Mouse (Mus musculus) hindbrain, embryonic 15.5 days (tissue): Measurements from ENCODE around the gene Galp. TPM values are rescaled to one million over a fixed set of nuclear protein-coding genes. Genes with fewer than 3 reads are reported as not detected.

Experiments used
- ATAC-seq: fragments of 200-750 bp; cut with Nextera tagmentation; 2 replicates; pipeline ENCODE4 v1.8.0; 2017; ENCODE audit warnings: low read depth, moderate number of reproducible peaks, moderate TSS enrichment; ENCODE audit not compliant: low FRiP score
- H3K27ac ChIP-seq: fragments of 300-500 bp; sonication (generic); replicated peaks from 2 replicates; pipeline ENCODE4 v1.5.1; 2015; ENCODE audit warnings: mild to moderate bottlenecking, inconsistent platforms
- H3K27me3 ChIP-seq: fragments of 300-500 bp; sonication (generic); 2 replicates; pipeline ENCODE4 v1.6.1; 2015; ENCODE audit warnings: control low read depth, inconsistent platforms
- H3K36me3 ChIP-seq: fragments of 300-500 bp; sonication (generic); 2 replicates; pipeline ENCODE4 v1.6.1; 2015; ENCODE audit warnings: control low read depth, inconsistent platforms
- H3K4me1 ChIP-seq: fragments of 300-500 bp; sonication (generic); replicated peaks from 2 replicates; pipeline ENCODE4 v1.6.1; 2015; ENCODE audit warnings: control low read depth, inconsistent platforms
- H3K4me2 ChIP-seq: fragments of 300-500 bp; sonication (generic); 2 replicates; pipeline ENCODE4 v1.6.1; 2015; ENCODE audit warnings: moderate library complexity, mild to moderate bottlenecking, inconsistent platforms
- H3K4me3 ChIP-seq: fragments of 300-500 bp; sonication (generic); 2 replicates; pipeline ENCODE4 v1.5.1; 2015; ENCODE audit warnings: mild to moderate bottlenecking, inconsistent platforms
- H3K9ac ChIP-seq: fragments of 300-500 bp; sonication (generic); 2 replicates; pipeline ENCODE4 v1.6.1; 2015; ENCODE audit warnings: inconsistent platforms
- H3K9me3 ChIP-seq: fragments of 300-500 bp; sonication (generic); 2 replicates; pipeline ENCODE4 v1.6.1; 2016; ENCODE audit warnings: control low read depth, inconsistent platforms
- WGBS: fragments of 180-500 bp; shearing (Covaris S2); methylation state at CpG from one replicate; pipeline ENCODE4 v1.1.7; 2015; 5-methylcytosine and 5-hydroxymethylcytosine counted together
- polyA plus RNA-seq: library from polyadenylated mRNA; unstranded; fragments of >200 nt; fragmentation: Nextera tagmentation; extraction: Ambion mirVana; gene quantifications from 2 replicates; pipeline ENCODE4 v1.2.1, GENCODE M21; 2015

The Galp gene
- polyA plus RNA-seq, 1 experiment from 2014 or later = not detected

DNA sequence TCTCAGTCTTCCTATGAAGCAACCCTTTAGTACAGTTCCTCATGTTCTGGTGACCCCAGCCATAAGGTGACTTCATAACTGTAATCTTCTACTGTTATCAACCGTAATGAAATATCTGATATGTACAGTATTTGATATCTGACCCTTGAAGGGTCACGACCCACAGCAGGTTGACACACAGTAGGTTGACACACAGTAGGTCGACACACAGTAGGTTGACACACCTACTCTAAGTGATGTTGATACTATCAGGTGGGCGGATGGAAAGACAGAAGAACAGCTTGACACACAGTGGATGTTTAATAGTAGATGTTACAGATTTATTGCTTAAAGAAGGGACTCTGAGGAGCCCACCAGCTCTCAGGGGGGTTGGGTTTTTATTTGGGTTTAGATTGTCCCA lies 66.1 kb downstream of the Galp start:
- H3K27ac ChIP-seq = no peak overlapping the region
- H3K36me3 ChIP-seq = no peaks in the 10 kb centered on the region
- no peaks in the 10 kb centered on the region for H3K4me1 ChIP-seq
- H3K9ac ChIP-seq = no peak overlapping the region
- H3K9me3 ChIP-seq = no peaks in the 10 kb centered on the region
- H3K4me2 ChIP-seq = no peak overlapping the region
- WGBS = 88% methylated on average over 4 of the region's 4 CpGs
- no peaks in the 10 kb centered on the region for H3K27me3 ChIP-seq
- no peak overlapping the region for H3K4me3 ChIP-seq
- no peak for ATAC-seq

DNA sequence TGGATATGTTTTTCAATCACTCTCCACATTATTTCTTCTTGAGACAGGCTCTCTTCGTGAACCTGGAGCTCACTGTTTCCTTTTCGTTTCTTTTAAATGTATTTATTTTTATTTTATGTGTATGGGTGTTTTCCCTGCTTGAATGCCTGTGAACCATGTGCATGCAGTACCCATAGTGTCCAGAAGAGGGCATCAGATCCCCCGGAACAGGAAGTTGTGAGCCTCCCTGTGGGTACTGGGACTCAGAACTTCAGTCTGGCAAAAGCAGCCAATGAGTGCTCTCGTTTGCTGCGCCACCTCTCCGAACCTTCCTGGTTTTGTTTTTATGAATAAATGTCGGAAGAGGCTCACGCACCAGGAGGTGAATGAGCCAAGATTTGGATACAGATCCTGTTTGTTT lies 68.8 kb downstream of the Galp start:
- H3K4me1 ChIP-seq = no peaks in the 10 kb centered on the region
- WGBS = 63% methylated on average over 8 of the region's 8 CpGs
- H3K4me2 ChIP-seq = no peak overlapping the region

More for the DNA sequence above, 68.8 kb downstream of the Galp start:
- no peaks in the 10 kb centered on the region for H3K36me3 ChIP-seq
- no peak overlapping the region for H3K27ac ChIP-seq
- no peak overlapping the region for H3K9ac ChIP-seq
- H3K4me3 ChIP-seq = no peak overlapping the region
- no peak for ATAC-seq
- H3K27me3 ChIP-seq = no peaks in the 10 kb centered on the region
- no peaks in the 10 kb centered on the region for H3K9me3 ChIP-seq

Other genes with a start within 250 kb of the Galp start
- gene Vmn1r65, start 186.1 kb upstream of the Galp start, polyA plus RNA-seq = not detected in 2 replicates
- not detected in 2 replicates for gene Nlrp4c, start 151.9 kb upstream of the Galp start, polyA plus RNA-seq
- 24.8 and 27.4 TPM in 2 replicates for gene Zfp787, start 41.1 kb upstream of the Galp start, polyA plus RNA-seq
- 87.8 and 90.1 TPM in 2 replicates for gene Zfp444, start 24.9 kb upstream of the Galp start, polyA plus RNA-seq
- gene Zscan5b, start 25.2 kb downstream of the Galp start, polyA plus RNA-seq = not detected in 2 replicates
- gene Epp13, start 55.6 kb downstream of the Galp start, polyA plus RNA-seq = 0.23 and 0.41 TPM in 2 replicates
- 16.3 and 17.6 TPM in 2 replicates for gene Zfp667, start 89.5 kb downstream of the Galp start, polyA plus RNA-seq
- gene Zfp583, start 134.2 kb downstream of the Galp start, polyA plus RNA-seq = 13.6 and 14.7 TPM in 2 replicates
- gene Gm3854, start 146.7 kb downstream of the Galp start, polyA plus RNA-seq = 8.1 and 8.5 TPM in 2 replicates
- 3.5 and 4.9 TPM in 2 replicates for gene Zfp78, start 166.2 kb downstream of the Galp start, polyA plus RNA-seq
- gene Zfp28, start 186.2 kb downstream of the Galp start, polyA plus RNA-seq = 13.8 and 14.2 TPM in 2 replicates
- gene Smim17, start 201.6 kb downstream of the Galp start, polyA plus RNA-seq = 7.0 and 8.4 TPM in 2 replicates
- gene Gm20715, start 213.2 kb downstream of the Galp start, polyA plus RNA-seq = 0.05 TPM in 1 of 2 replicates, not detected in the other
- 0.14 and 0.18 TPM in 2 replicates for gene Olfr1344, start 241.6 kb downstream of the Galp start, polyA plus RNA-seq